Mouse (Mus musculus): ENCODE data around the gene Pink1. TPM values are rescaled to one million over a fixed set of nuclear protein-coding genes. Genes with fewer than 3 reads are reported as not detected.

Gene Pink1
- total and polyA plus RNA-seq, 3 experiments: 15.0 to 30.1 (median 19.4) TPM

GRCm38 (mm10) chr4:138267869-138268268, 58.2 kb downstream of the Pink1 start:
- Histone ChIP-seq H3K4me3 (ENCODE audit: low read depth, low read length) (no peak overlapping the region), H3K36me3 (replicated peaks) (no peaks in the 10 kb centered on the region), H3K27me3 (ENCODE audit: insufficient read depth, low read length) (peaks cover 62% of the 10 kb centered on the region), H3K9me3 (replicated peaks) (no peaks in the 10 kb centered on the region; the same call in 1 of the 2 replicates), H3K4me1 (ENCODE audit: insufficient read depth, low read depth, low read length) (peaks cover 12% of the 10 kb centered on the region)
- DNase-seq (ENCODE audit: low spot score) (no peak), ATAC-seq (ENCODE audit: extremely low read depth, insufficient number of reproducible peaks, low FRiP score, poor library complexity, severe bottlenecking) (no peak)
- TF ChIP-seq CTCF (IDR thresholded peaks at IDR 0.05; ENCODE audit: low read depth, low read length) (no peak), GATA2 (IDR thresholded peaks at IDR 0.05; ENCODE audit: borderline replicate concordance, low read depth, low read length) (no peak), TAL1 (conservative IDR thresholded peaks at IDR 0.05; ENCODE audit: low read depth, low read length) (no peak), POLR2AphosphoS5 (IDR thresholded peaks at IDR 0.05; ENCODE audit: insufficient replicate concordance, low read depth, low read length) (no peak), GATA1 (IDR thresholded peaks at IDR 0.05; ENCODE audit: borderline replicate concordance, low read length) (no peak)

Other genes starting within 250 kb of the Pink1 start
- gene Hp1bp3, start 110.0 kb downstream of the Pink1 start, total RNA-seq (2014; fragmentation: Nextera tagmentation): 179 and 216 TPM in 2 replicates
- 118 and 127 TPM in 2 replicates for gene Hp1bp3, start 110.0 kb downstream of the Pink1 start, total RNA-seq (2017)
- gene Hp1bp3, start 110.0 kb downstream of the Pink1 start, polyA plus RNA-seq (2012): 41.6 TPM in 2 replicates
- gene Sh2d5, start 75.9 kb downstream of the Pink1 start, total RNA-seq (2014; fragmentation: Nextera tagmentation): 0.68 and 2.0 TPM in 2 replicates
- 0.55 and 0.99 TPM in 2 replicates for gene Sh2d5, start 75.9 kb downstream of the Pink1 start, total RNA-seq (2017)
- 0.61 and 0.81 TPM in 2 replicates for gene Sh2d5, start 75.9 kb downstream of the Pink1 start, polyA plus RNA-seq (2012)
- gene Kif17, start 75.9 kb downstream of the Pink1 start, total RNA-seq (2014; fragmentation: Nextera tagmentation): not detected in 2 replicates
- 0.16 TPM in 1 of 2 replicates, not detected in the other for gene Kif17, start 75.9 kb downstream of the Pink1 start, total RNA-seq (2017)
- gene Kif17, start 75.9 kb downstream of the Pink1 start, polyA plus RNA-seq (2012): 0.13 and 0.16 TPM in 2 replicates
- 159 and 162 TPM in 2 replicates for gene Ddost, start 21.6 kb downstream of the Pink1 start, total RNA-seq (2014; fragmentation: Nextera tagmentation)
- 63.3 and 81.3 TPM in 2 replicates for gene Ddost, start 21.6 kb downstream of the Pink1 start, total RNA-seq (2017)
- gene Ddost, start 21.6 kb downstream of the Pink1 start, polyA plus RNA-seq (2012): 93.2 and 99.4 TPM in 2 replicates
- not detected in 2 replicates for gene Cda, start 41.7 kb upstream of the Pink1 start, total RNA-seq (2014; fragmentation: Nextera tagmentation)
- not detected in 2 replicates for gene Cda, start 41.7 kb upstream of the Pink1 start, total RNA-seq (2017)
- gene Cda, start 41.7 kb upstream of the Pink1 start, polyA plus RNA-seq (2012): not detected in 2 replicates
- not detected in 2 replicates for gene Fam43b, start 70.2 kb upstream of the Pink1 start, total RNA-seq (2014; fragmentation: Nextera tagmentation)
- gene Fam43b, start 70.2 kb upstream of the Pink1 start, total RNA-seq (2017): 0.11 TPM in 1 of 2 replicates, not detected in the other
- not detected in 2 replicates for gene Fam43b, start 70.2 kb upstream of the Pink1 start, polyA plus RNA-seq (2012)
- 8.6 and 10.5 TPM in 2 replicates for gene Mul1, start 108.4 kb upstream of the Pink1 start, total RNA-seq (2014; fragmentation: Nextera tagmentation)
- 9.2 TPM in 2 replicates for gene Mul1, start 108.4 kb upstream of the Pink1 start, total RNA-seq (2017)
- 41.4 and 53.3 TPM in 2 replicates for gene Mul1, start 108.4 kb upstream of the Pink1 start, polyA plus RNA-seq (2012)
- gene Camk2n1, start 128.0 kb upstream of the Pink1 start, total RNA-seq (2014; fragmentation: Nextera tagmentation): 3.0 TPM in 2 replicates
- gene Camk2n1, start 128.0 kb upstream of the Pink1 start, total RNA-seq (2017): 1.5 and 1.6 TPM in 2 replicates
- 3.7 and 4.9 TPM in 2 replicates for gene Camk2n1, start 128.0 kb upstream of the Pink1 start, polyA plus RNA-seq (2012)

All from G1E (cell line).